Mouse (Mus musculus) left cerebral cortex, postnatal 14 days (tissue): ENCODE measurements around the gene Aff4. TPM values are rescaled to one million over a fixed set of nuclear protein-coding genes. Genes with fewer than 3 reads are reported as not detected.
A peak's percentile ranks its signal among the peaks of the same experiment; 100 is the strongest.
"Not testable (repeated sequence)": the region's sequence is repeated elsewhere in the genome, so short reads cannot be mapped to it uniquely, and the experiment has no call there.

Experiments used
- DNase-seq, 2 experiments: peaks; one replicate each; pipeline ENCODE4 v3.0.0; 2021 to 2022; ENCODE audit warnings: low spot score in 2 of 2, mixed read lengths in 1 of 2
- intact Hi-C: fragments of 180-260 bp; cut with DNase I; formaldehyde crosslinking; loops from one replicate; pipeline ENCODE4 v1.15.1; 2025
- total RNA-seq, 2 experiments: library from RNA; stranded (reverse); gene quantifications; 2 replicates each; pipeline ENCODE4 v1.2.3; 2021

The Aff4 gene
- total RNA-seq, 2 experiments from 2014 or later = 161 to 169 TPM

GRCm38 (mm10) chr11:53335505-53336181 lies 15.0 kb upstream of the Aff4 start:
- intact Hi-C loops = no loop called here
- DNase-seq = no peak

- intact Hi-C loops = no loop called here
- no peak for DNase-seq
These were observed 14.5 kb upstream of the Aff4 start for GRCm38 (mm10) chr11:53336182-53336571.

- DNase-seq = no peak
- intact Hi-C loops = no loop called here
These were observed 13.7 kb upstream of the Aff4 start for GRCm38 (mm10) chr11:53336924-53337323.

GRCm38 (mm10) chr11:53337684-53338083 lies 12.9 kb upstream of the Aff4 start:
- intact Hi-C loops = no loop called here
- no peak for DNase-seq

- DNase-seq, intact Hi-C loops: not testable (repeated sequence)
These were observed 9.6 kb upstream of the Aff4 start for GRCm38 (mm10) chr11:53341019-53341418.

GRCm38 (mm10) chr11:53342711-53343110 lies 7.9 kb upstream of the Aff4 start:
- intact Hi-C loops = no loop called here
- no peak for DNase-seq

GRCm38 (mm10) chr11:53345328-53345727 lies 5.3 kb upstream of the Aff4 start:
- intact Hi-C loops = no loop called here
- DNase-seq = no peak

- no peak for DNase-seq
- intact Hi-C loops = no loop called here
These were observed 4.9 kb upstream of the Aff4 start for GRCm38 (mm10) chr11:53345738-53346137.

GRCm38 (mm10) chr11:53351224-53351942 lies 750 bp downstream of the Aff4 start:
- intact Hi-C loops = loop anchor here (2.0 kb wide), 1 partner anchor 51 kb away; the partner anchor contains the start of gene Hspa4
- DNase-seq = peak; percentile 54 to 58

GRCm38 (mm10) chr11:53351943-53352590 lies 1.4 kb downstream of the Aff4 start:
- intact Hi-C loops = loop anchor here (2.0 kb wide), 1 partner anchor 51 kb away; the partner anchor contains the start of gene Hspa4
- DNase-seq = no peak

- intact Hi-C loops = no loop called here
- DNase-seq = no peak
These were observed 8.0 kb downstream of the Aff4 start for GRCm38 (mm10) chr11:53358504-53359155.

- intact Hi-C loops = no loop called here
- DNase-seq = no peak
These were observed 16.4 kb downstream of the Aff4 start for GRCm38 (mm10) chr11:53367032-53367431.

- intact Hi-C loops = no loop called here
These were observed 28.3 kb downstream of the Aff4 start for GRCm38 (mm10) chr11:53378918-53379317.

GRCm38 (mm10) chr11:53383758-53384428 lies 33.3 kb downstream of the Aff4 start:
- intact Hi-C loops = no loop called here
- no peak for DNase-seq

More at GRCm38 (mm10) chr11:53378918-53379317, 28.3 kb downstream of the Aff4 start:
- DNase-seq = no peak

- intact Hi-C loops = no loop called here
- no peak for DNase-seq
These were observed 43.2 kb downstream of the Aff4 start for GRCm38 (mm10) chr11:53393856-53394255.

GRCm38 (mm10) chr11:53403638-53404037 lies 53.0 kb downstream of the Aff4 start:
- no peak for DNase-seq
- intact Hi-C loops = no loop called here

- peak in 1 of 2 experiments; percentile 19 for DNase-seq
- intact Hi-C loops = no loop called here
These were observed 61.1 kb downstream of the Aff4 start for GRCm38 (mm10) chr11:53411738-53412137.

- intact Hi-C loops = no loop called here
- DNase-seq = no peak
These were observed 63.2 kb downstream of the Aff4 start for GRCm38 (mm10) chr11:53413871-53414270.

- DNase-seq = no peak
- intact Hi-C loops = no loop called here
These were observed 67.4 kb downstream of the Aff4 start for GRCm38 (mm10) chr11:53418048-53418447.
